Mouse (Mus musculus) kidney, postnatal 25 days (tissue): ENCODE measurements around the gene Tpcn2.

Experiments
- DNase-seq, 2 experiments: peaks; one replicate each; pipeline ENCODE4 v3.0.0; 2021; ENCODE audit warnings: mixed read lengths in 2 of 2

Gene Tpcn2

DNA sequence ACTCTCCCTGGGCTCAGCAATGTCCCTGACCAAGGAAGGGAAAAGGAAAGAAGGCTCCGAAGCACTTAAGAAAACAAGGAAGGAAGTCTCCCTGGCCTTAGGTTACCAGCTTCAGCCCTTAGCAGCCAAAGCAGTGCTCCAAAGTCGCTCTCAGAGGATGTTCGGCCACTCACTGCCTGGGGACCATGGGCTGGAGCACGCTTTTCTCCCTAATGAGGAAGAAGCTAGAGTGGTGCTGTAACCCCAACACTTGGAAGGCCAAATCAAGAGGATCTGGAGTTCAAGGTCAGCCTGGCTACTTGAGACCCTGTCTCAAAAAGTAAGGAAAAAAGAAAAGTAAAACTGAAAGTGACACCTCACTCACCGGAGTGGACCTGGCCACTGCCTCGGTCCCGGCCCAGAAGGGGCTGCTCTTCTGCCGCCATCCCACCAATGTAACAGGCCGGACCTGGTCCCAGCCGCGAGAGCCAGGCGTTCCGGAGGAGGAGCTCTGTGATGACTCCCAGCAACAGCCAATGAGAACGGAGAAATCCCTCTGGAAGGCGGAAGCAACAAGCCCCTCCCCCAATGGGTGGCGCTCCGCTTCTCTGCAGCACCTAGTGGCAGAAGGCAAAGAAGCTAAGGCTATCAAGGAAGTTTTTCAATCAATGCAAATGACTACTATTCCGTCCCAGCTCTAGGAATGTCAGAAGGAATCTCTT, at the start of gene Tpcn2:
Gene Tpcn2 (minus strand): TSS at position 525 of the 701 bp plus-strand sequence.
- peak; percentile 96 to 97 for DNase-seq

DNA sequence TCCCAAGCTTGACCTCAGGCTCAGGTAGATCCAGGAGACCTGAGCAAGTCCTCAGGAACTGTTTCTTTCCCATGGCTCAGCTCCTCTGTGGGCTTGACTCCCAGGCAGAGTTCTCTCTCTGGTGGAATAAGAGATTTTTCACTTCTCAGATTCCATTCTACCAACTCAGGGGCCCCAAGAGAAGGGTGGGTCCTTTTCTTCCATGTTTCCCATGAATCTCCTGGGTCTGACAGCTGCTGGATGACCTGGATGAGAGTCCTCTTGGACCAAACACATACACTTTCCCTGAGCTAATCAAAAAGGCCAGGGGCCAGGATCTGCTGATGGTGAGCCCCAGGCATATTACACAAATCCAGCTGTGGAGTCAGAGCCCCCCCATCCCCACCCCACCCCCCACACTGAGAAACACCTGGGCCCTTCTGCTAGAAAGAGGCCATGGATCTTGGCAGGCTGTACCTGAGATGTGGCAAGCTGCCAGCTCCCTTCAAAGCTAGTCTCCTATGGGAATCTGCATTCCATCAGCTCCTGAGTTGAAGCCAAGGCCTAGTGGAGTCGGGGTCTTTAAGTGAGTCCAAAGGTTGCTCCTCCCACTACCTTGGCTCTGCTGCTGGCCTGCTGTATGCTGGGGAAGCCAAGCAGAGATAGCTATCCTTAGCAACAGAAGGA, 48.7 kb upstream of the Tpcn2 start:
- DNase-seq: peak; percentile 49 to 61

DNA sequence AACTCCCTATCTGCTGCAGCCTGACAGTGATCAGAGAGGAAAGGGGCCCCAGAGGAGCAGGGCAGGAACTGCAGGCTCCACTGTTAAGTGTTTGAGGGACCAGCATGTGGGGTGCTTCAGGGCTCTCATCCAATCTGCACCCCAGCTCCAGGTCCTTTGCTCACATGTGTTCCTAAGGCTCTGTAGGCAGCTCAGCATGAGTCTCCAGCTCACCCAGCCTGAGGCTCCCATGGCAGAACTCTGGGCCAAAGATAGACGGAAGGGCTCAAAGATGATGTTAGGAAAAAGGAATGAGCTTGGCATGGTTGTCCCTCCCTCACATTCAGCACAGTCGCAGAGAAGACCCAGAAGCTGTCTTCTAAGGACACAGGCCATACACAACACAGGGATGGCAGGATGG, 46.8 kb upstream of the Tpcn2 start:
- DNase-seq: no peak

GRCm38 (mm10) chr7:145329982-145330381, 46.2 kb upstream of the Tpcn2 start:
- no peak for DNase-seq

DNA sequence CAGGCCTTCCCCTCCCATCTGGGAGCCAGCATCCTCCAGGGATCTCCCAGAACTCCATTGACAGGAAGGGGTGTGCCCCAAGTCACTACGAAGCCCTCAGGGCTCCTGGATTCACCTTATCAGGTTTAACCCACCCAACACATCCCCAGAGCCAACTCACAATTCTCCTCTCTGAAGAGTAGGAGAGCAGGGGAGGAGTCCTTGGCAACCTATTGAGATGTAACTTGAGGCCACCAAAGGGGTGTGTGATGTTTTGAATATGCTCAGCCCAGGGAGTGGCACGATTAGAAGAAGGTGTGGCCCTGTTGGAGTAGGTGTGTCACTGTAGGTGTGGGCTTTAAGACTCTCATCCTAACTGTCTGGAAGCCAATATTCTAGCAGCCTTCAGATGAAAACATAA, 41.9 kb upstream of the Tpcn2 start:
- no peak for DNase-seq

DNA sequence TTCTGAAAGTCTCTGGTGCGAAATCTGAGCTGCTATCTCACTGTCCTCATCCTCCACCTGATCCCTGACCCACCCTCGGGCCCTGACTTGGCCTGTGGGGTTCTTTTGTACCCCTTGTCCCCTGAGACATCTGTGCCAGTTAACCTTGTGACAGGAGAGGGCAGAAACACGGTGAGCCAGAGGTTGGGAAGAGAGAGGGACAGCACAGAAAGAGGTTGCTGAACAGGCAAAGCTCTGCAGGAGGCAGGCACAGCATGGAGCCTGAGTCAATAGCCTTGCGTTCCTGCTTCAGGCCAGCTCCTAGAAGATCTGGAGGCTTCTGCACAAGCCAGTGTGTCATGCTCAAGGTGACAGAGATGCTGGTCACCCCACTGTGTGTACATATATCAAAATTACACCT, 39.8 kb upstream of the Tpcn2 start:
- no peak for DNase-seq

DNA sequence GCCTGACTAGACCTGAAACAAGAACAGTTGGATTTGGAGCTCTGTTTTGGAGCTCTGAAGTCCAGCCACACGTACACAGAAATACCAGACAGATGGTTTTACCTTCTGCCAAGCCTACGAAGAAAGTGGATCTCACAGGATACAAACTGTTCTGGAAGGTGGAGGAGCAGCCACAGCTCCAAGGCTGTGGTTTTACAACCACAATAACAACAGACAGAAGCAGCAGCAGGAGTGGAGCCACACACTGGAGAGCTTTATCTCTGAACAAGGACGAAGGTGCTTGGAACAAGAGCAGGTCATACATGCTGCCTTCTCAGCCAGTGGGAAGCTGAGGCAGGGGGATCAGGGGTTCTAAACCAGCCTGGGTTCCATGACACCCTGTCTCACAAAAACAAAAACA, 35.7 kb upstream of the Tpcn2 start:
- no peak for DNase-seq

- no peak for DNase-seq
Measured at GRCm38 (mm10) chr7:145317522-145317921, 33.7 kb upstream of the Tpcn2 start.

DNA sequence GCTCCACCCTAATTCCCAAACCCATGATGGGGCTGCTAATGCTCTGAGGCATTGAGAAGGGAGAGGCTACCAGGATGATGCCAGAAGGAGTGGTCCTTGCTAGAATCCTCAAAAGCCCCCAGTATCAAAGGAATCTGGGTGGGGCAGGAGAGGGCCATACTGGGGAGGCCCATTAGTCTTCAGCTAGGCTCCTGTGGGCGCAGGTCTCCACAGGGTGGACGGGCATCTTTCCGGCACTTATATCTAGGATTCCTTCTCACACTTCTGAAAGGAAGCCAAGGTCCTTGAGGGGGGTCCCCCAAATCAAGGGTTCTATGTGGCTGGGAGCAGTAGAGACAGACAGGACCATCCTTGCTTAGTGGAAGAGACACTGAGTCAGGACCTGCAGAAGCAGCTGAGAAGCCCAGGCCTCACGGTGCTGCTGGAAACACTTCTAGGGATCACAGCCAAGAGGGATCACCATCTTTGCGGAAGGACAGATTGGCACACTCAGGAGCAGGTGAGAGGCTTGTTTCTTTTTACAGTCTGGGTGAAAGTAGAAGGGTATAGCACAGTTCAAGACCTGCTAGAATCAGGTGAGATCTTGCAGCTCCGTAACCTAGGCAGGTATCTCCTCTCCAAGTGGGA, 31.1 kb upstream of the Tpcn2 start, which contains the start of gene Mrgprd:
Gene Mrgprd (plus strand): TSS at position 51 of the 627 bp plus-strand sequence.
- no peak for DNase-seq

DNA sequence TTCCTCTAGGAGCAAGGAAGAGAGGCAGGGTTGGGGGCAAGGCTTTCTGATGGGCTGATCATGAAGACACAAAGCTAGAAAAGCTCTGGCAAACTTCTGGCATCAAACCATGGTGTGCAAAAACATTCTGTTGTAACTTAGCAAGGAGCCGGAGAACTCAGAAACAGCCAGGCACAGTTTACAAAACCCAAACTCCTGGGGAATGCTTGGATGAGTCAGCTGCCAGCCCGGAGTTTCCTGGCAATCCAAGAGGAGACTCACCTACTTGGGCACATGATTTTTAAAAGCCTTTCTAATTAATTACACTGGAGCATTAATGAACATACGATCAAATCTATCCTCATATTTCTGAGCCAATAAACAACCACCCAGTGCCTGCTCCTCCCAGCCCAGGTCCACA, 28.3 kb upstream of the Tpcn2 start:
- no peak for DNase-seq

- DNase-seq: peak; percentile 17 to 61
Measured at GRCm38 (mm10) chr7:145310526-145310925, 26.7 kb upstream of the Tpcn2 start.

GRCm38 (mm10) chr7:145309877-145310276, 26.1 kb upstream of the Tpcn2 start:
- DNase-seq: no peak

DNA sequence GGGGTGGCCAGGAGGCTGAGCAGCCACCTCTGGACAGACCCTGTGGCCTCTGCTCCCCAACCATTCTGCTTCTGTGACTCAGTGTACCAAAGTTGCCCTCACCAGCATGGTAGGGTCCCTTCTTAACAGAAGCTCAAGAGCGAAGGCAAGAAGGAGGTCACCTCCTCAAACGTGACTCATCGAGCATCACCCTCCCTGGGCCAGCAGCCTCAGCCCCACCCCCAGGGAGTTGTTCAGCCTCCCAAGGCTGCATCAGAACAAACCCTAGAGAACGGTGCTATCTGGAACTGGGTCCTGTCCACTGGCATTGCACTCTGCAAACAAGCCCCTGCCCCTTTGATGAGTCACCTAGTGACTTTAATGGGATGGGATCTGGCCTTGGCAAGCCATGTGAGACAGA, 25.1 kb upstream of the Tpcn2 start:
- DNase-seq: no peak

- no peak for DNase-seq
Measured at GRCm38 (mm10) chr7:145308061-145308675, 24.4 kb upstream of the Tpcn2 start.

DNA sequence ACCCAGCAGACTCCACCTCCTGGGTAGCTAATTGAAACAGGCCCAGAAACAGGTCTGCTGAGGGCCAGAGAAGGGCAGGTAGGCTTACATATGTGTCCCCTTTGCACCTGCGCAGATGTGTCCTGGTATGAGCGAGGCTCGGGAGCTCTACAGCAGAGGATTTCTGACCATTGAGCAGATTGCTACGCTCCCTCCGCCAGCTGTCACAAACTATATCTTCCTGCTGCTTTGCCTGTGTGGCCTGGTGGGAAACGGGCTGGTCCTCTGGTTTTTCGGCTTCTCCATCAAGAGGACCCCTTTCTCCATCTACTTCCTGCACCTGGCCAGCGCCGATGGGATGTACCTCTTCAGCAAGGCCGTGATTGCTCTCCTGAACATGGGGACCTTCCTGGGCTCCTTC, 23.8 kb upstream of the Tpcn2 start:
- no peak for DNase-seq

GRCm38 (mm10) chr7:145304153-145304552, 20.3 kb upstream of the Tpcn2 start:
- no peak for DNase-seq

GRCm38 (mm10) chr7:145302488-145303285, 18.9 kb upstream of the Tpcn2 start:
- DNase-seq: peak; percentile 53 to 82

GRCm38 (mm10) chr7:145301341-145302005, 17.7 kb upstream of the Tpcn2 start:
- peak in 1 of 2 experiments; percentile 11 for DNase-seq

DNA sequence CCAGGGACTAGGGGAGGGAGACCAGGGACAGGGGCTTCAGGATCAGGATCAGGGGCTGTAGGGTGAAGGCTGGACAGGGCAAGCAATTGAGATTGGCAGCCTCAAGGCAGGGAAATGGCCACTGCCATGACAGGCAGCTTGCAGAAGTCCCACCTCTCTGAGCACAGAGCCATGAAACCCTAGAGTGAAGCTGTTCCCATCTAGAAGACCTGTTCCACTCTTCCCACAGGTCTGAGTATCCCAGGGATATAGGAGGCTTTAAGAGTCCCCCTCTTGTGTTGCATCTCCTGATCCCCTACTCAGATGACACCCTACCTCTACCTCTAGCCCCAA, 17.2 kb upstream of the Tpcn2 start:
- DNase-seq: no peak

DNA sequence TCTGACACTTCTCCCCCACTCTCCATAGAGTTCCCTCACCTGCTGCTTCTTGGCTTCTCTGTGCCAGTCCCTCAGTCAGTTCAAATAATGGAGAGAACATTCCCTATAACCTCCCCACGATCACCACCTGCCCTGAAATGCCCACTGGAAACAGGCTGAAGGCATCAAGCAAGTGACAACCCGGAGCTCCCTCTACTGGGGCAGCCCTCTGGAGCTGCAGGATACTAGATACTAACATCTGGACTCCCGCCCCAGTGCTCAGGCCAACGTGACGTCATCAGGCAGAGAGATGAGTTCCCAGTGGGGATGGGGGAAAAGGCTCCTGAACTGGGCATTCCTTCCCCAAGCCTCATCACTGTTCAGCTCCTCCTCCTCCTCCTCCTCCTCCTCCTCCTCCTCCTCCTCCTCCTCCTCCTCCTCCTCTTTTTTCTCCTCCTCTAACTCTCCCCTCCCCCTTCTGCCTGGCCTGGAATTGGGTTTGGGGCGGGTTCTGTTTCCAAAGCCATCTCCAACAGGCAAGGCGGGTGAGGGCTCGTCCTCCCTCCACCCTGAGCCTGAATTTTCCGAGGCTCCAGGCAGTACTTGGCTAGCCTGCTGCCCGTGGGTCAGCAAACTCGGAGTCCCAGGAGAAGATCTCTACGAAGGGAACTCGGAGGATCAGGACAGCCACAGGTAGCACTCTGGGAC, 16.7 kb upstream of the Tpcn2 start, which contains the start of gene Mrgprf:
Gene Mrgprf (plus strand): TSS at position 508 of the 687 bp plus-strand sequence.
- DNase-seq: peak; percentile 38 to 60

DNA sequence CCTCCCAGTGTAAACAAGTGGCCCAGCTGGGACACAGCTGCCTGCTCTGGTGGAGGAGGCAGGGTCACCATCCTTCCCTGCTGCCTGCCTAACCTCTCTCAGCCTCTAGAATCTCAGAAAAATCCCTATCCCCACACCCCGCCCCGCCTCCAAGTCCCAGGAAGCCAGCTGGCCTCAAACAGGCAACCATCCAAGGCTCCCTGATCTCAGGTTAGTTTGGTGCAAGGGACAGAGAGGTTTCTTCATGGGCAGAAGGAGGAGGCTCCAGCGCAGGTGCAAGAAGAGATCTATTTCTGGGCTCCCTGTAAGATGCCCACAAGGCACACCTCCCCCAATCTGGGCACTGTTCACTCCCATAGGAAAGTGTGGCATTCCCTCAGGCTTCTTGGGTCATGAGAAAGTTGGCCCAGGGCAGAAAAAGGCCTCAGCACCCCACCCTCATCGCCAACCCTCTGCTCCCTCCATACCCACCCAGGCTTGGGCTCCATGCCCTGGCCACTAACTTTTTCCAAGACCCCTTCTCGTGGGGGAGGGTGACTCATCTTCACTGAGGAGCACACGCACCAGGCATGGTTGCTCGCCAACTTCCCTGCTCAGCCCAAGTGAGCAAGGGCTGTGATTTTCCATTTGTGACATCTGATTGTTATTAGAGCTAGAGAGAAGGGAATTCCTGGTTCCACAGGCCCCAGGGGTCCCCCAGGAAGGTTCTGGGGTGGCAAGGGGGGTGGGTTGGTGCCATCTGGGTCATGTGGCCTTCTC, 15.9 kb upstream of the Tpcn2 start:
- DNase-seq: peak; percentile 20 to 60
